ENCODE assay signal across 8 mouse cellular contexts in the genomic region with DNA sequence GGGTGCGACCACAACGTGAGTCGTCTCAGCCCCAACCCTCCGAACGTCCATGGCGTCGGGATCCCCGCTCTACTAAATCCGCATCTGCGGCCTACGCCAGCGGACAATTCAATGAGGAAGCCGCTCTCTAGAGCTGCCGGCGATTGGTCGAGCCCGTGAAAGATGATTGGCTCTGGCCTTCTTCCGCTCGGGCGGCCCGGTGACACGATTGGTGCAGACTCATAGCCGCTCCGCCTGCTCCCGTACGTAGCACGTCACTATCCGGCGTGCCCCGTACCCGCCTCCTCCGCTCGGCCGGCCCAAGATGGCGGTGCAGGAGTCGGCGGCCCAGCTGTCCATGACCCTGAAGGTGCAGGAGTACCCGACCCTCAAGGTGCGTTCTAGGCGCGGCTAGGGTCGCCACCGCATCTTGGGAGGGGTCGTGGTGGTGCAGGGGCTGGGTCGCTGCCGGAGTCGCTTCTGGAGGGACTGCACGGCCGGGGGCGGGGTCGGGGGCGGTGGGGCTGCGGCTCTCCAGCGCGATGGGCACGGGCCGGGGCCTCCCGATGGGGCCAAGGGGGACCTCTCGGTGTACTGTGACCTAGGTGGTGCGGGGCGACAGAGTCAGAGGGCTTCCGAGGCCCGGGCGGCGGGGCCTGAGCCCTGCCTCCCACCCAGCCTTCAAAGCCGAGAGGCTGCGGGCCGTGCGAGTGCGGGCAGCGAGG. TPM values are rescaled to one million over a fixed set of nuclear protein-coding genes. Genes with fewer than 3 reads are reported as not detected.
DNase-seq lines count a peak whose midpoint lies in the region; ATAC-seq lines count a peak whose summit lies in the region.

Gene Maea, plus strand, starts transcription at position 237 of the 704 bp plus-strand sequence.

- peak; percentile 100 for ATAC-seq in megakaryocyte progenitor cell, adult 5-6 weeks (replicated peaks; ENCODE audit: poor library complexity)

- DNase-seq in adipocyte (ENCODE audit: low spot score): peak; percentile 99
- DNase-seq in embryo, embryonic 10 days (ENCODE audit: low spot score): peak; percentile 98
- DNase-seq in gastrocnemius, postnatal 10 days: peak; percentile 92
- DNase-seq in induced T-regulatory cell, adult 2 months (ENCODE audit: low read depth): peak; percentile 97
- DNase-seq in left cerebral cortex, adult 9 months (ENCODE audit: low spot score in 2 of 2): peak; percentile 96 to 98
- DNase-seq in right cerebral cortex, postnatal 14 days: peak; percentile 96
- DNase-seq in urinary bladder, postnatal 36 days (ENCODE audit: low spot score in 2 of 2): peak; percentile 89 to 97

RNA-seq across cellular contexts. Expression of gene Maea, which starts in this region (rescaled TPM):
- 10 to 100 TPM; 75.7 to 77.0 TPM for total RNA-seq in gastrocnemius, postnatal 10 days (2021)
- 41.6 and 41.9 TPM in 2 replicates for total RNA-seq in megakaryocyte progenitor cell, adult 5-6 weeks (2015)
- total RNA-seq in megakaryocyte progenitor cell, adult 5-6 weeks (2017): 181 and 235 TPM in 2 replicates

Comparison
In these comparisons a context has a peak if more than half of its experiments do, and no peak if none do; other contexts are left out.
1. Peak in every context shown above with its lines: DNase-seq and ATAC-seq.